Mouse (Mus musculus) midbrain, postnatal 0 days (tissue): ENCODE data around the gene C4bp. TPM values are rescaled to one million over a fixed set of nuclear protein-coding genes. Genes with fewer than 3 reads are reported as not detected.

Experiments
- ATAC-seq: fragments of 200-750 bp; cut with Nextera tagmentation; 2 replicates; pipeline ENCODE4 v1.8.0; 2017; ENCODE audit warnings: moderate number of reproducible peaks, mild to moderate bottlenecking, moderate TSS enrichment, moderate library complexity; ENCODE audit not compliant: low FRiP score
- DNase-seq: peaks from one replicate; pipeline ENCODE4 v3.0.0-alpha.2; 2015; ENCODE audit warnings: low spot score
- H3K27ac ChIP-seq: fragments of 300-500 bp; sonication (generic); 2 replicates; pipeline ENCODE4 v1.5.1; 2014; ENCODE audit warnings: low read depth, mild to moderate bottlenecking, low read length, mixed read lengths
- H3K27me3 ChIP-seq: fragments of 300-500 bp; sonication (generic); 2 replicates; pipeline ENCODE4 v1.6.1; 2014; ENCODE audit warnings: low read length, control low read depth, mixed read lengths; ENCODE audit not compliant: insufficient read depth
- H3K36me3 ChIP-seq: fragments of 300-500 bp; sonication (generic); 2 replicates; pipeline ENCODE4 v1.6.1; 2014; ENCODE audit warnings: low read length, control low read depth, mixed read lengths; ENCODE audit not compliant: insufficient read depth
- H3K4me1 ChIP-seq: fragments of 300-500 bp; sonication (generic); 2 replicates; pipeline ENCODE4 v1.6.1; 2014; ENCODE audit warnings: mild to moderate bottlenecking, control low read depth, antibody characterized with exemption, low read length, mixed read lengths; ENCODE audit not compliant: insufficient read depth
- H3K4me2 ChIP-seq: fragments of 300-500 bp; sonication (generic); 2 replicates; pipeline ENCODE4 v1.6.1; 2014; ENCODE audit warnings: low read depth, mild to moderate bottlenecking, low read length, mixed read lengths; ENCODE audit not compliant: poor library complexity, severe bottlenecking
- H3K4me3 ChIP-seq: fragments of 300-500 bp; sonication (generic); 2 replicates; pipeline ENCODE4 v1.5.1; 2014; ENCODE audit warnings: low read depth, mild to moderate bottlenecking, low read length, moderate library complexity
- H3K9ac ChIP-seq: fragments of 300-500 bp; sonication (generic); replicated peaks from 2 replicates; pipeline ENCODE4 v1.6.1; 2014; ENCODE audit warnings: mild to moderate bottlenecking, low read length, moderate library complexity, mixed read lengths; ENCODE audit not compliant: poor library complexity, severe bottlenecking
- H3K9me3 ChIP-seq: fragments of 300-500 bp; sonication (generic); 2 replicates; pipeline ENCODE4 v1.6.1; 2016; ENCODE audit warnings: low read length, control low read depth
- CTCF ChIP-seq: IDR thresholded peaks from 2 replicates; pipeline ENCODE4 v1.5.1; 2016; ENCODE audit warnings: antibody characterized with exemption, mild to moderate bottlenecking
- WGBS: fragments of 180-500 bp; shearing (Covaris S2); extraction: QIAGEN DNeasy Blood & Tissue Kit; methylation state at CpG from one replicate; pipeline ENCODE4 v1.1.7; 2014; 5-methylcytosine and 5-hydroxymethylcytosine counted together
- polyA plus RNA-seq: library from polyadenylated mRNA; unstranded; fragments of >200 nt; fragmentation: Nextera tagmentation; extraction: Ambion mirVana; gene quantifications from 2 replicates; pipeline ENCODE4 v1.2.1, GENCODE M21; 2015
- total RNA-seq: library from RNA; depleted of rRNA; stranded (reverse); fragments of >200 nt; gene quantifications from 2 replicates; pipeline ENCODE4 v1.2.3, GENCODE M21; 2014; rRNA removed

The C4bp gene
- total and polyA plus RNA-seq, 2 experiments from 2014 or later, result 0.11 to 0.93 TPM

GRCm38 (mm10) chr1:130588659-130589058 lies 72.8 kb downstream of the C4bp start:
- H3K4me1 ChIP-seq, result no peaks in the 10 kb centered on the region
- H3K9me3 ChIP-seq, result no peaks in the 10 kb centered on the region
- H3K36me3 ChIP-seq, result no peaks in the 10 kb centered on the region
- DNase-seq, result no peak
- H3K4me2 ChIP-seq, result no peak overlapping the region
- 74% methylated on average over 9 of the region's 9 CpGs for WGBS
- H3K27ac ChIP-seq, result no peak overlapping the region
- H3K9ac ChIP-seq, result no peak overlapping the region
- no peak for ATAC-seq
- no peak overlapping the region for H3K4me3 ChIP-seq
- no peaks in the 10 kb centered on the region for H3K27me3 ChIP-seq
- no peak for TF ChIP-seq CTCF

Other genes starting within 250 kb of the C4bp start
- not detected in 2 replicates for gene Cd55b, start 238.6 kb downstream of the C4bp start, total RNA-seq
- not detected in 2 replicates for gene Cd55b, start 238.6 kb downstream of the C4bp start, polyA plus RNA-seq
- gene Cd55, start 198.9 kb downstream of the C4bp start, total RNA-seq, result 14.0 and 21.3 TPM in 2 replicates
- 12.3 and 12.8 TPM in 2 replicates for gene Cd55, start 198.9 kb downstream of the C4bp start, polyA plus RNA-seq
- gene Zp3r, start 32.0 kb downstream of the C4bp start, total RNA-seq, result not detected in 2 replicates
- gene Zp3r, start 32.0 kb downstream of the C4bp start, polyA plus RNA-seq, result not detected in 2 replicates
- not detected in 2 replicates for gene Gm29427, start 54.2 kb upstream of the C4bp start, total RNA-seq
- gene Gm29427, start 54.2 kb upstream of the C4bp start, polyA plus RNA-seq, result not detected in 2 replicates
- gene Yod1, start 55.7 kb upstream of the C4bp start, total RNA-seq, result 9.8 and 13.0 TPM in 2 replicates
- gene Yod1, start 55.7 kb upstream of the C4bp start, polyA plus RNA-seq, result 15.4 and 21.0 TPM in 2 replicates
- 26.6 and 41.0 TPM in 2 replicates for gene Pfkfb2, start 67.6 kb upstream of the C4bp start, total RNA-seq
- gene Pfkfb2, start 67.6 kb upstream of the C4bp start, polyA plus RNA-seq, result 16.9 and 17.2 TPM in 2 replicates
- gene AA986860, start 70.3 kb upstream of the C4bp start, total RNA-seq, result 0.71 and 0.99 TPM in 2 replicates
- gene AA986860, start 70.3 kb upstream of the C4bp start, polyA plus RNA-seq, result 0.42 TPM in 2 replicates
- not detected in 2 replicates for gene Fcamr, start 139.3 kb upstream of the C4bp start, total RNA-seq
- gene Fcamr, start 139.3 kb upstream of the C4bp start, polyA plus RNA-seq, result not detected in 2 replicates
- gene Pigr, start 165.1 kb upstream of the C4bp start, total RNA-seq, result not detected in 2 replicates
- not detected in 2 replicates for gene Pigr, start 165.1 kb upstream of the C4bp start, polyA plus RNA-seq
- 0.16 TPM in 1 of 2 replicates, not detected in the other for gene Fcmr, start 204.0 kb upstream of the C4bp start, total RNA-seq
- 1.7 and 2.3 TPM in 2 replicates for gene Fcmr, start 204.0 kb upstream of the C4bp start, polyA plus RNA-seq
- gene Il24, start 225.8 kb upstream of the C4bp start, total RNA-seq, result not detected in 2 replicates
- not detected in 2 replicates for gene Il24, start 225.8 kb upstream of the C4bp start, polyA plus RNA-seq
- not detected in 2 replicates for gene Il20, start 249.8 kb upstream of the C4bp start, total RNA-seq
- gene Il20, start 249.8 kb upstream of the C4bp start, polyA plus RNA-seq, result not detected in 2 replicates